Mouse (Mus musculus): Measurements from ENCODE around the gene Rcc2. TPM values are rescaled to one million over a fixed set of nuclear protein-coding genes. Genes with fewer than 3 reads are reported as not detected.

The Rcc2 gene
- 52.2 TPM for polyA plus RNA-seq (2015; fragmentation: Illumina TruSeq; extraction: RNeasy Lipid Tissue Mini Kit (QIAGEN cat#74804); ENCODE audit: low read depth, low replicate concordance)

DNA sequence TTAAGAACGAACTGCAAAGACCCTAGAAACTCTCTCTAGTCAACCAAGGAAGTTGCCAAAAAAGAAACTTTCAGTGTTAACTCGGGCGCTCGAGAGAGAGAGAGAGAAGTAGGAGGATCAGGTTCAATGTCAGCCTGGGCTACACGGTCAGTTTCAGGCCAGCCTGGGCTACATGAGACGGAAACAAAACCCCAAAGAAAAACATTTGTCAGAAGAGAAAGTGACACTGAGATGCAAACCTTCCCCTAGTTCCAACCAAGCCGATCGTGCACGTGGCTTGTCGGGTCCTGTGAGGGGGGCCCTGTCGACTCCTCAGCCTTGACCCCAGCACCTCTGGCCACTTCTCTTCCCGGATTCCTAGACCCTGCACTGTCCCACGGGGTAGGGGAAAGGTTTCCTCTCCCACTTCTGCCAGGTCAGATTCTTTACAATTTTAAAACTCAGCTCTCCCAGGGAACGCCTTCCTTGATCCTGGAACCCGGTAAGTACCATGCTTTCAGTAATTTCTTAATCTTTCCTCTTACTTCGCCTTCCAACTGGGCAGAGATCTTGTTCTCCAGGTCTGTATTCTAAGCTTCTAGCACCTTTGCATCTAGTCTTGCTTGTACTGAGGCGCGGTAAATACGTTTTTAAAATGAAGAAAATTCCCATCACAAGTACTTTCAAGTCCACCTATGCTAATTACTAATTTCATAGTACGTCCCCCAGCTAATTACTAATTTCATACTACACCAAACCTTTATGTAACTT, at the start of gene Rcc2:
Gene Rcc2, plus strand, starts transcription at position 273 of the 750 bp plus-strand sequence.

DNA sequence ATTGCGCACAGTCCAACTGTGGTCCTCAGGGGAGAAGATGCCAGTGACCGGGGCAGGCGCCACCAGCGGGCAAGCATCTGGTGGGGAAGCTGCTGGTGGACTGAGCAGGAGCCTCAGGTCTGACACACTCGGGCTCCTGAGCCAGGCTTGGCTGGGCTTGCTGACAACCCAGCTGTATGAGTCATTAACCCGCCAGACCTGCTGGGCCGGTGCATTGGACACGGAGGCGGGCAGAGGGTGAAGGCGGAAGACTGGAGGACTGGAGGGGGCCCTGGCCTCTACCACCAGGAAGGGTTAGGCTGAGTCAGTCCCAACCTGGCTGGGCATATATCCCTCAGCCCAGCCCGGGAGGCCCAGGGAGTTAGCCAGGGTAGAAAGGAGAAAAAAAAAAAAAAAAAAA, 34.6 kb upstream of the Rcc2 start, which contains the start of gene Arhgef10l:
Gene Arhgef10l, minus strand, starts transcription at position 253 of the 400 bp plus-strand sequence.

DNA sequence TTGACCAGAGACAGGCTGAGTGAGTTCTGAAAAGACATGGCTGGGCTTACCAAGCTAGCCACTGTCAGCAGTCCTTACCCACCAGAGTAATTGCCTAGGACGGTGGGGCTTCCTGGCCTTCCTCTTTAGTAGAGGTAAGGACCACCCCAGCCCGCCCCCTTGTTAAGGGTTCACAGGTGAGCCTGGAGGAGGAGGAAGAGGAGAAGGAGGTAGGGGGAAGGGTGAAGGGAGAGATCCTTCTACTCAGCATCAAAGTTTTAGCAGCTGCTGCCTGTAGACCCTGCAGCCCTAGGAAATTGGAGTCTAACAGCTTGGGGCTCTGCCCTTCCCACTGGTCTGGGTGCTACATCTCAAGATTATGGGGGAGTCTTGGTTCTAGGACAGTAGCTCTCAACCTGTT, 42.2 kb downstream of the Rcc2 start, which contains the start of gene Padi6:
Gene Padi6, minus strand, starts transcription at position 101 of the 400 bp plus-strand sequence.

Other genes starting within 250 kb of the Rcc2 start
- 25.9 TPM for gene Arhgef10l, start 34.5 kb upstream of the Rcc2 start, polyA plus RNA-seq (2015; fragmentation: Illumina TruSeq; extraction: RNeasy Lipid Tissue Mini Kit (QIAGEN cat#74804); ENCODE audit: low read depth, low replicate concordance)
- 1.5 TPM for gene Padi6, start 42.1 kb downstream of the Rcc2 start, polyA plus RNA-seq (2015; fragmentation: Illumina TruSeq; extraction: RNeasy Lipid Tissue Mini Kit (QIAGEN cat#74804); ENCODE audit: low read depth, low replicate concordance)
- not detected for gene Padi4, start 73.7 kb downstream of the Rcc2 start, polyA plus RNA-seq (2015; fragmentation: Illumina TruSeq; extraction: RNeasy Lipid Tissue Mini Kit (QIAGEN cat#74804); ENCODE audit: low read depth, low replicate concordance)
- not detected for gene Padi3, start 110.1 kb downstream of the Rcc2 start, polyA plus RNA-seq (2015; fragmentation: Illumina TruSeq; extraction: RNeasy Lipid Tissue Mini Kit (QIAGEN cat#74804); ENCODE audit: low read depth, low replicate concordance)
- not detected for gene Padi1, start 145.2 kb downstream of the Rcc2 start, polyA plus RNA-seq (2015; fragmentation: Illumina TruSeq; extraction: RNeasy Lipid Tissue Mini Kit (QIAGEN cat#74804); ENCODE audit: low read depth, low replicate concordance)
- 14.9 TPM for gene Padi2, start 205.8 kb downstream of the Rcc2 start, polyA plus RNA-seq (2015; fragmentation: Illumina TruSeq; extraction: RNeasy Lipid Tissue Mini Kit (QIAGEN cat#74804); ENCODE audit: low read depth, low replicate concordance)

Measured in brain, adult 10 weeks (tissue).